Mouse (Mus musculus) stomach, embryonic 14.5 days (tissue): Measurements from ENCODE around the gene Tmcc1. TPM values are rescaled to one million over a fixed set of nuclear protein-coding genes. Genes with fewer than 3 reads are reported as not detected.

Experiments
- ATAC-seq: fragments of 200-750 bp; cut with Nextera tagmentation; 2 replicates; pipeline ENCODE4 v1.8.0; 2017; ENCODE audit warnings: low read depth, moderate TSS enrichment; ENCODE audit not compliant: insufficient number of reproducible peaks, insufficient read depth, low FRiP score
- H3K27ac ChIP-seq: fragments of 300-500 bp; sonication (generic); 2 replicates; pipeline ENCODE4 v1.5.1; 2014; ENCODE audit warnings: mild to moderate bottlenecking, low read length, moderate library complexity, mixed read lengths
- H3K27me3 ChIP-seq: fragments of 300-500 bp; sonication (generic); 2 replicates; pipeline ENCODE4 v1.6.1; 2014; ENCODE audit warnings: low read length, control low read depth, mixed read lengths; ENCODE audit not compliant: control insufficient read depth, insufficient read depth
- H3K36me3 ChIP-seq: fragments of 300-500 bp; sonication (generic); 2 replicates; pipeline ENCODE4 v1.6.1; 2014; ENCODE audit warnings: mild to moderate bottlenecking, control low read depth, low read length, moderate library complexity, mixed read lengths; ENCODE audit not compliant: control insufficient read depth, insufficient read depth
- H3K4me1 ChIP-seq: fragments of 300-500 bp; sonication (generic); 2 replicates; pipeline ENCODE4 v1.6.1; 2014; ENCODE audit warnings: low read length, control low read depth, mixed read lengths; ENCODE audit not compliant: control insufficient read depth, insufficient read depth
- H3K4me2 ChIP-seq: fragments of 300-500 bp; sonication (generic); replicated peaks from 2 replicates; pipeline ENCODE4 v1.6.1; 2014; ENCODE audit warnings: low read depth, low read length, control low read depth
- H3K4me3 ChIP-seq: fragments of 300-500 bp; sonication (generic); 2 replicates; pipeline ENCODE4 v1.5.1; 2014; ENCODE audit warnings: low read depth, low read length, control low read depth
- H3K9ac ChIP-seq: fragments of 300-500 bp; sonication (generic); replicated peaks from 2 replicates; pipeline ENCODE4 v1.6.1; 2014; ENCODE audit warnings: low read depth, mild to moderate bottlenecking, control low read depth, low read length, moderate library complexity, mixed read lengths
- H3K9me3 ChIP-seq: fragments of 300-500 bp; sonication (generic); 2 replicates; pipeline ENCODE4 v1.6.1; 2016; ENCODE audit warnings: low read depth, low read length, control low read depth; ENCODE audit not compliant: control insufficient read depth
- WGBS: fragments of 180-500 bp; shearing (Covaris S2); extraction: QIAGEN DNeasy Blood & Tissue Kit; methylation state at CpG from one replicate; pipeline ENCODE4 v1.1.7; 2014; 5-methylcytosine and 5-hydroxymethylcytosine counted together
- polyA plus RNA-seq: library from polyadenylated mRNA; unstranded; fragments of >200 nt; fragmentation: Nextera tagmentation; extraction: Ambion mirVana; gene quantifications from 2 replicates; pipeline ENCODE4 v1.2.1, GENCODE M21; 2014

Tmcc1 gene
- polyA plus RNA-seq, 1 experiment from 2014 or later = 20.5 TPM

GRCm38 (mm10) chr6:116139143-116139856, 54.0 kb downstream of the Tmcc1 start:
- H3K27me3 ChIP-seq = no peaks in the 10 kb centered on the region
- H3K4me1 ChIP-seq = no peaks in the 10 kb centered on the region
- no peak for ATAC-seq
- no peaks in the 10 kb centered on the region for H3K9me3 ChIP-seq
- no peaks in the 10 kb centered on the region for H3K36me3 ChIP-seq
- H3K4me2 ChIP-seq = no peak overlapping the region
- 56% methylated on average over 2 of the region's 2 CpGs for WGBS
- H3K9ac ChIP-seq = no peak overlapping the region
- H3K4me3 ChIP-seq = no peak overlapping the region
- no peak overlapping the region for H3K27ac ChIP-seq

DNA sequence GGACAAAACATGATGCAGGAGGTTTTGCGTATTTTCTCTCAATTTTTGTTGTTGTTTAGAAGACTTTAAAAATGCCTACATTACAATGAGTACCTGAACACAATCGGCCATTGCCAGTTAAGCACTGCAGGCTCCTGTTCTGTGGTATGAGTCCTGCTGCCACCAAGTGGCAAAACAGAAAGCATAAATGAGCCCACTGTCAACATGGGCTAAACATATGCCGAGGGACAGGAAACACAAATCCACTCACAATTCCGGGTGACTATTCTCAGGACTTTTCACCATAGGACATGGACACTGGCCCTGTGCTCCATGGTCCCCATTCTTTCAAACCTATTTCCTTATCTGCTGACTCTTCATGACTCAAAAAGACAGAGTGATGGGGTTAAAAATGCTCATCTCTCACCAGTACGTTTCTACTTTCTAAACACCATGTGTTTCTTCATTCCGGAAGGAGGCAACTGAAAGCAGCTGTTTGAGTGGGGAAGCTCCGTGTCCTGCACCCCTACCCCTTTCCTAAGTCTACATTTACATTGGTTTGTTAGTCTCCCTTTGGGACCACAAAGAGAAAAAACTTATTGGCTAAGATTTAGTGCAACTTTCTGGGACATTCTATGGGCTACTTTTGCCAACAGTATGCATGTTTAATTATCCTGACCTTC, 57.2 kb downstream of the Tmcc1 start:
- no peaks in the 10 kb centered on the region; the same call in 1 of the 2 replicates for H3K36me3 ChIP-seq
- 49% methylated on average over 7 of the region's 7 CpGs for WGBS
- no peaks in the 10 kb centered on the region for H3K27me3 ChIP-seq
- H3K4me1 ChIP-seq = no peaks in the 10 kb centered on the region
- H3K27ac ChIP-seq = no peak overlapping the region
- no peak overlapping the region for H3K4me2 ChIP-seq
- ATAC-seq = no peak
- no peaks in the 10 kb centered on the region for H3K9me3 ChIP-seq
- no peak overlapping the region for H3K4me3 ChIP-seq
- H3K9ac ChIP-seq = no peak overlapping the region

GRCm38 (mm10) chr6:116133756-116134155, 59.5 kb downstream of the Tmcc1 start:
- H3K4me3 ChIP-seq = no peak overlapping the region
- 70% methylated on average over 8 of the region's 8 CpGs for WGBS
- H3K9ac ChIP-seq = no peak overlapping the region
- no peak for ATAC-seq
- no peak overlapping the region for H3K4me2 ChIP-seq
- H3K36me3 ChIP-seq = no peaks in the 10 kb centered on the region; the same call in 1 of the 2 replicates
- no peaks in the 10 kb centered on the region for H3K9me3 ChIP-seq
- no peaks in the 10 kb centered on the region for H3K27me3 ChIP-seq
- H3K27ac ChIP-seq = no peak overlapping the region
- H3K4me1 ChIP-seq = no peaks in the 10 kb centered on the region

DNA sequence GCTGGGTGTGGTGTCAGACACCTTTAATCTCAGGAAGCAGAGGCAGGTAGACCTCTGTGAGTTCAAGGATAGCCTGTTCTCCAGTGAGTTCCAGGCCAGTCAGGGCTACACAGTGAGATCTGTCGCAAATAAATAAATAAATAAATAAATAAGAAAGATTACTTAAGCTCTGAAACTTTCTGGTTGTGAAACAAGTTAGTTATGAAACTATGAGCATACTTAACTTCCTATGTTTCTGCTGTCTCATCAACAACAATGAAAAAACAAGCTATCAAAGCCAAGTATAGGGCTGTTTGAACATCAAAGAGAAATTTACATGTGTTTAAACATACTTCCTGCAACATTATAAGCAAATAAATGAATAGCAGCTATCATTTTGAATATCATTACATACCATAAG, 61.5 kb downstream of the Tmcc1 start:
- Histone ChIP-seq H3K4me3 (no peak overlapping the region), H3K4me1 (no peaks in the 10 kb centered on the region), H3K27me3 (no peaks in the 10 kb centered on the region), H3K36me3 (no peaks in the 10 kb centered on the region; the same call in 1 of the 2 replicates), H3K9me3 (no peaks in the 10 kb centered on the region), H3K9ac (no peak overlapping the region), H3K27ac (no peak overlapping the region), H3K4me2 (no peak overlapping the region)
- ATAC-seq = no peak
- WGBS = 78% methylated on average over 1 of the region's 1 CpGs

DNA sequence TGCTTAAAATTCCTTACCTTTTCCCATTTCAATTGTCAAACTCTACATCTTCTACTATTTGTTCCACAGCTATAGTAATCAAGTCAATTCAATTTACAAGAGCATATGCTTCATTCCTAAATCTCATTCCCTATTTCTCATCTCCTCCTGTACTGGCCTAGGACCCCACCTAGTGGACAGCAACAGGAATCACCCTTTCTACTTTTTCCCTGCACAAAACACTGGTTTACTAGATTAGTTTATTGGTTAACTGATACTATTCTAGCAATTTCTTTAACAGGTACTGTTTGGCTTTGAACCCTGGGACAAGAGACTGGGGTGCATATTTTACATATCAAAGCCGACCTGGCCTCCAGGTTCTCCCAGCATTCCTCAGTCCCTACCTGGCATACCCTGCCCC, 64.6 kb downstream of the Tmcc1 start:
- H3K36me3 ChIP-seq = no peaks in the 10 kb centered on the region; the same call in 1 of the 2 replicates
- no peak for ATAC-seq
- no peaks in the 10 kb centered on the region for H3K9me3 ChIP-seq
- no peak overlapping the region for H3K4me3 ChIP-seq
- no peak overlapping the region for H3K27ac ChIP-seq
- H3K9ac ChIP-seq = no peak overlapping the region
- H3K4me1 ChIP-seq = no peaks in the 10 kb centered on the region
- H3K27me3 ChIP-seq = no peaks in the 10 kb centered on the region
- 8% methylated on average over 1 of the region's 1 CpGs for WGBS
- no peak overlapping the region for H3K4me2 ChIP-seq

DNA sequence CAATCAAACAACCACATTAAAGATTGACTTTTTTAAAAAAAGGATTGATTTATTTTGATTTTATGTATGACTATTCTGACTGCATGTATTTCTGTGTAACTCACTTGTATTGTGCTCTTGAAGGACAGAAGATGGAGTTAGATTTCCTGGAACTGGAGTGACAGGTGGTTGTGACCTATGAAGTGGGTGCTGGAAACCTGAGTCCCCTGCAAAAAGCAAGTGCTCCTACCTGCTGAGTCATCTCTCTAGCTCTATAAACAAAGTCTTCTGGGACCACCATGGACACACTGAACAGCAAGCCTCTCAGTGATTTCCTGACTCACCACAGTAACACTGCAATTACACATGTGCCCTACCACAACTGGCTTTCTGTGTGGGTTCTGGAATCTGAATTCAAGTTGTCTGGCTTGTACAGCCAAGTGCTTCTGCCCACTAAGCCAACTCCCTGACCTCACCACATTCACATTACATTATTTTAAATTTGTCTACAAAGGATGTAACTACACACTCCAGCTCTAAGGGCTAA, 65.3 kb downstream of the Tmcc1 start:
- H3K27me3 ChIP-seq = no peaks in the 10 kb centered on the region
- ATAC-seq = no peak
- no peak overlapping the region for H3K4me2 ChIP-seq

GRCm38 (mm10) chr6:116126577-116126976, 66.7 kb downstream of the Tmcc1 start:
- Histone ChIP-seq H3K9ac (no peak overlapping the region), H3K4me3 (no peak overlapping the region), H3K27ac (no peak overlapping the region), H3K4me2 (no peak overlapping the region), H3K9me3 (no peaks in the 10 kb centered on the region), H3K4me1 (no peaks in the 10 kb centered on the region), H3K36me3 (no peaks in the 10 kb centered on the region), H3K27me3 (no peaks in the 10 kb centered on the region)
- no peak for ATAC-seq

More for the DNA sequence above, 65.3 kb downstream of the Tmcc1 start:
- Histone ChIP-seq H3K9me3 (no peaks in the 10 kb centered on the region), H3K4me1 (no peaks in the 10 kb centered on the region), H3K4me3 (no peak overlapping the region), H3K9ac (no peak overlapping the region), H3K36me3 (no peaks in the 10 kb centered on the region), H3K27ac (no peak overlapping the region)

- no peaks in the 10 kb centered on the region for H3K36me3 ChIP-seq
- H3K9ac ChIP-seq = no peak overlapping the region
- H3K4me1 ChIP-seq = no peaks in the 10 kb centered on the region
- no peak overlapping the region for H3K4me2 ChIP-seq
- no peaks in the 10 kb centered on the region for H3K9me3 ChIP-seq
- H3K27me3 ChIP-seq = no peaks in the 10 kb centered on the region
- WGBS = 86% methylated on average over 1 of the region's 1 CpGs
- ATAC-seq = no peak
- no peak overlapping the region for H3K4me3 ChIP-seq
- H3K27ac ChIP-seq = no peak overlapping the region
Measured at GRCm38 (mm10) chr6:116122881-116123280, 70.4 kb downstream of the Tmcc1 start.
